Mouse (Mus musculus) layer of hippocampus, postnatal 14 days (tissue): ENCODE results near the gene Atf1. TPM values are rescaled to one million over a fixed set of nuclear protein-coding genes. Genes with fewer than 3 reads are reported as not detected.
A peak's percentile ranks its signal among the peaks of the same experiment; 100 is the strongest.
"Not testable (repeated sequence)": the region's sequence is repeated elsewhere in the genome, so short reads cannot be mapped to it uniquely, and the experiment has no call there.

Source experiments
- DNase-seq, 2 experiments: peaks; one replicate each; pipeline ENCODE4 v3.0.0; 2021 to 2022; ENCODE audit warnings: low spot score in 2 of 2, mixed read lengths in 1 of 2
- total RNA-seq, 2 experiments: library from RNA; stranded (reverse); gene quantifications; 2 replicates each; pipeline ENCODE4 v1.2.3; 2021

Atf1 gene
- total RNA-seq, 2 experiments from 2014 or later: 15.1 to 16.3 TPM

GRCm38 (mm10) chr15:100257305-100257704 lies 29.7 kb downstream of the Atf1 start:
- DNase-seq: no peak

DNA sequence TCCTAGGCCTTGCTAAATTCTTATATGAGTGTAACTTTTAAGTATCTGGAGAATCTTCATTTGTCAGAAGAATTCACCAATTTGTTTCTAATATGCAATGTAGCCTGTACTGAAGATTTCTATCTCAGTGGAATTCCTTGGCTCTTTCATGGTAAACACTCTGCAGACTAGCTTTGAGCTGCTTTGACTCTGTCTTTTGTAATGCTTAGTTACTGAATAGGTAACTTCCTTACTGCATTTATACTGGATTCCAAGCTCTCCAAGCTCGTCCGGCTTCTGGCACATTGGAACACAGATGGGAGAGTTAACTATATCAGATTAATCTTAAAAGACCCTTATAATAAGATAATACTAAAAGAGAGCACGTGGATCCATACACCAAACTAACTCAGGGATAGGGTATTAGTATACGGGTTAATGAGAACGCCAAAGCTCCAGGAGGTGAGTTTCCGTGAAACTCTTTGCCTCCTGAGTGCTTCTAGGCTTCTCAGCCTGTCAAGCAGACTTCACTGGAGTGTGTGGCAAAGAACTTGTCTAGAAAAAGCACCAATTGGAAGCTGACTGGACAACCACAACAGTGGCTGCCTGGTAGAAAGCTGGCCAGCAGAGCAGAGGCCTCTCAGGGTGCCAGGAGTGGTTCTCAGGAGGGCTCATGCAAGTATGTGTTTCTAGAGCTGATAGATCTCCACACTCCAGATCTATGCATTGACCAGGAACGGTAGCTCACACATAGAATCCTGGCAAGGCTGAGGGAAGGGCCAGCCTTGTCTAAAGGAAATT lies 31.2 kb downstream of the Atf1 start:
- DNase-seq: no peak

DNA sequence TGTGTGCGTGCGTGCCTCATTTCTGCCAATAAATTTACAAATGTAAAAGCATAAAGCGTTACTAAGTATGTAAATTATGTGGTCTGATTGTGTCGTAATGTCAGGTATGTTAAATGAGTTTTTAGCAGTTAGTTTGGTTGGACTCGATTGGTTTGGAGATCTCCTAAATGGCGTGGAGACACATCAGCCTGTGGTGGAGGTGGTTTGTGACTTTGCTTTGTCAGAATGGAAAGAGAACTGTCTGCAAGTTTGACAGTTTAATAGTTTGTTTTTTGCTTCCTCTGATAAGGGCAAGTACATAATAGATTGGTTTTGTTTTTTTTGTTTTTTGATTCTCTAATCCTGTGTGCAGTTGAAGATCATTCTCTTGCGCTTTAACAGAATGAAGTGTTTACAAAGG lies 32.7 kb downstream of the Atf1 start:
- DNase-seq: not testable (repeated sequence)

DNA sequence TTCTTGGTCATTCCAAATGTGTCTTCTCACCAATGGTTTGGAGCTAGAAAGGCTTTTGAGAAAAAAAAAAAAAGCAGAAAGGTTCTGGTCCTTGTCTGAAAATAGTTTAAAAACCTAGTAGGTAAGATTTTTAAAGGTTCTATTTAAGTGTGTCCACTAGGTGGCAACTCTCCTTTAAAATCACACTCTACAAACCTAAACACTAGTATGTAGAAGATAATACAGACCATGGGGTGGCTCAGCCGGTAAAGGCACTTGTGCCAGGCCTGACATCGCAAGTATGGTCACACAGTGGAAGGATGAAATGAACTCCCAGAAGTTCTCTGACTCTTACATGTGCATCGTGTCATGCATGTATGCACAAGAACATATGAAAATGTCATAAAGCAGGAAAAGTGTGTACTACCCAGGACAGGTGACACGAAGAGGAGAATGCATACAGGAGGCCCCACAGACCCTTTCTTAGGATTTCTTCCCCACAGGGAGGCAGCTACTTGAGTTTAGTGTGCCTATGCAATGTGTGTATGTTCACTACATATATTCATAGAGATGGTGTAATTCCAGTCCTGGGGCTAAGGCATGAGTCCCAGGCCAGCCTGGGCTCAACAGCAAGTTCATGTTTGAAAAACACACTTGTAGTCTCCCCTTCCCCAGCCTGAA lies 35.8 kb downstream of the Atf1 start:
- DNase-seq: peak in 1 of 2 experiments; percentile 29

DNA sequence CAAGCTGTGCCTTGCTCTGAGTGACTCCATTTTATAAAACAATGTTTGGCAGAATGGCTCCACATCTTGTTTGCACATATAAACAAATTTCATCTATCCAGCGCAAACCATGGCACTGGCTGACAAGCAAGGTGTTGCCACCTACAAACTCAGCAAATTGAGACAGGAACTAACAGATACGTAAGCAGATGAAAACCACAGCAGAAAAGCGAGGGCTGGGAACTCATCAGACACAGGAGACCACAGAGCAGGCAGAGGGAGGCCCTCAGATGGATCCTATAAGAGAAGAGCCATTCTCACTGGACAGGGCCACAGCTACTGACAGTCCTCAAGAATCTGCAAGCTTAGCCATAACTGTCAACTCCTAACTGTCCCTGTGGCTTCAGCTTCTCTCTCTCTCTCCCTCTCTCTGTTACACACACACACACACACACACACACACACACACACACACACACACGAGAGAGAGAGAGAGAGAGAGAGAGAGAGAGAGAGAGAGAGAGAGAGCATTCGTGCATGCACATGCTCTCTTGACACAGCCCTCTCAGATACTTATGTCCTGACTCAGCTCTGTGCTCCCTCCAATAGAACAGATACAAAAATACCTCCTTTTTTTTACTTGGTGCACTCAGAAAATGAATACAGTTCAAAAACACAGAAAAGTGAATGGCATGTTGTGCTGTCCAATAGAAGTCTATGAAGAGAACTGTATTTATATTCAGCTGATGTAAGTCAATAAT lies 38.1 kb downstream of the Atf1 start:
- no peak for DNase-seq

DNA sequence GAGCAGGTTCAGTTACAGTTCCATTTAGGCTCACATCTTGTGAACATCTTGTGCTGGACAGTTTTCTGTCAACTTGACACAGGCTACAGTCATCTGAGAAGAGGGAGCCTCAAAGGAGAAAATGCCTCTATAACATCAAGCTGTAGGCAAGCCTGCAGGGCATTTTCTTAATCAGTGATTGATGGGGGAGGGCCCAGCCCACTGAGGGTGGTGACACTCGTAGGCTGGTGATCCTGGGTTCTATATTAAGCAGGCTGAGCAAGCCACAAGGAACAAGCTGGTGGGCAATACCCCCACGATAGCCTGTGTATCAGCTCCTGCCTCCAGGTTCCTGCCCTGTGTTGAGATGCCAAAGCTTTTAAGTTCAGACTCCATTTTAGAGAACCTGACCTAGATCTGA lies 41.3 kb downstream of the Atf1 start:
- DNase-seq: no peak

- DNase-seq: no peak
These were observed 42.2 kb downstream of the Atf1 start for GRCm38 (mm10) chr15:100269776-100270175.

GRCm38 (mm10) chr15:100270609-100271008 lies 43.0 kb downstream of the Atf1 start:
- not testable (repeated sequence) for DNase-seq

- DNase-seq: no peak
These were observed 43.8 kb downstream of the Atf1 start for GRCm38 (mm10) chr15:100271411-100271810.

DNA sequence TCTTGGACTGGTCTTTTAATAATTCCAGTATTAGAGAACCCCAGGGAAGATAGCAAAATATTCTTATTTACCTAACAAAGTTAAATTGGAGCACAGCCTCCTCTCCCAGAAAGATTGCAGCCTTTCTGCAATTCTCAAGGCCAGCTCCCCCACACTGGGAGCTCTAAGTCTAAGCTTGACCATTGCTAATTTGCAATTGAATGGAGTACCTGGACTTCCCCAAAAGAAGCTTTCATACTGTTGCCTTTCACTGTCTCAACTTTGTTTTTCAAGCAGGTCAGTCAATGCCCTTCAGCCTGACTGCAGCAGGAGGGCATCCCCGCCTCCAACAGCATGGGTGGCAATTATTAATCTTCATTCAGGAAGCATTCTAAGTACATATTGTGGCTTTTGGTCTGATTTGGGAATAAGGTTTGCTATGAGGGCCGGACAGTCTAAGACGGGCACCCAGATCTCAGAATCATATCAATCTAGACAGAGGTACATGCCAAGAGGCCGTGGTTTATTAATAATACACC lies 46.2 kb downstream of the Atf1 start:
- DNase-seq: not testable (repeated sequence)

DNA sequence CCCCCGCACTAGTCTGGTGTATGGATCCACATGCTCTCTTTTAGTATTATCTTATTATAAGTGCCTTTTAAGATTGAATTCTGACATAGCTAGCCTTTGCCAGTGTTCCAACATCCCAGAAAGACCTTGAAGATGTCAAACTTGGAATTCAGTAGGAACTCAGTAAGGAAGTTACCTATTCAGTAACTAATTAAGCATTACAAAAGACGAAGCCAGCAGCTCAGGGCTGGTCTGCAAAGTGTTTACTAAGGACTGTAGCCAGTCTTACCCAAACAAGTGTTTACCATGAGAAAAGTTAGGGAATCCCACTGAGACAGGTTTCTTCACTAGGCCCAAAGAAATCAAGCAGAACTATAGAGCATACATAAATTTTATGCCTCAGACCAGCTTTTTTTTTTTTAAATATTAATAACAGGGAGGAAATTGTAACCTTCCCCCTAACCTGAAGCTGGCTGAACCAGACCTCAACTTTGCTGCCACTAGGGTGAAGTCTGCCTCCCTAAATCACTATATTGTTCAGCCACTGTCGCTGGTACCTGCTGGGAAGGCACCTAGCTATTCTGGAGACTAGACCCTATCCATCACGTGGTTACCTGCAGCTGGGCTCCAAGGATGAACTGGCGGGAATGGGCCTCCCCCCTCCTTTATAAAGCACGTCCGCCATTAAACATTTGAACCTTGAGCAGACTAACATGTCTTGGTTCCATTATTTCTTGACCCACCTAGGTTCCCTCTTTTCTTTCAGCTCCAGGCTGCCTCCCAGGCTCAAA lies 47.4 kb downstream of the Atf1 start:
- no peak for DNase-seq

DNA sequence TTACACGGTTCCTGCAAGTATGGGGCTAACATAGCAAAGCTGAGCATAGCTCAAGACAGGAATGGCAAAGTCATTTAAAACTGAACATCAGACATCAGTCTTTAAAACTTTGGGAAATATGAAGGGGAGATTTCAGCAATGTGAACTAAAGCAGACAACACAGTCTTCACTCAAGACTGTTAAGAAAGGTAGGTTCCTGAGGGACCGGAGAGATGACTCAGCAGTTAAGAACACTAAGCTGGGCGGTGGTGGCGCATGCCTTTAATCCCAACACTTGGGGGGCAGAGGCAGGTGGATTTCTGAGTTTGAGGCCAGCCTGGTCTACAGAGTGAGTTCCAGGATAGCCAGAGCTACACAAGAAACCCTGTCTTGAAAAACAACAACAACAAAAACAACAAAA lies 48.8 kb downstream of the Atf1 start:
- no peak for DNase-seq

GRCm38 (mm10) chr15:100277586-100277985 lies 50.0 kb downstream of the Atf1 start:
- no peak for DNase-seq

DNA sequence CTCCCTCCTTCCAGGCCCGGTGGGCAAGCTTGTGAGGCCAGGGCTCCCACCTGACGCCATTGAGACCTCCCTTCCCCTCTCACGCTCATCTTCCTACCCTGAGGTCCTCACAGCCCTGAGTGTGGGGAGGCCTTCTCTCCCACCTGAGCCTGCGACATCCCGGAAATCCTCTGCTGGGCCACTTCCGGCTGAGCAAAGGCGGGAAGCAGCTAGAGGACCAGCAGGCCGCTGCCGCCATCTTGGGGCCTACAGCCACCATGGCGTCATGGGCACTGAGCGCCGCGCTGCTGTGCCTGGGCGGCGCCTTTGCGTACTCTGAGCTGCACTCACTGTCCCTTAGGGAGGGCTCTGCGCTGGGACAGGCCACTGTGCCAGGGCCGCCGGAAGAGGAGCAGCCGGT lies 53.0 kb downstream of the Atf1 start, which contains the start of gene Tmprss12:
Gene Tmprss12 (plus strand): TSS at position 212 of the 400 bp plus-strand sequence.
- no peak for DNase-seq

- no peak for DNase-seq
These were observed 61.4 kb downstream of the Atf1 start for GRCm38 (mm10) chr15:100288980-100289379.

GRCm38 (mm10) chr15:100290858-100291257 lies 63.2 kb downstream of the Atf1 start:
- no peak for DNase-seq

- DNase-seq: no peak
These were observed 64.7 kb downstream of the Atf1 start for GRCm38 (mm10) chr15:100292326-100292725.

- no peak for DNase-seq
These were observed 70.2 kb downstream of the Atf1 start for GRCm38 (mm10) chr15:100297856-100298255.

GRCm38 (mm10) chr15:100300499-100300898 lies 72.9 kb downstream of the Atf1 start:
- DNase-seq: no peak

GRCm38 (mm10) chr15:100301556-100301955 lies 73.9 kb downstream of the Atf1 start:
- no peak for DNase-seq
